Mouse (Mus musculus): Measurements from ENCODE around the gene Micall1.

- TF ChIP-seq POLR2A (IDR thresholded peaks at IDR 0.05; ENCODE audit: borderline replicate concordance, control insufficient read depth, low read depth, low read length), result no peak
- TF ChIP-seq CTCF (IDR thresholded peaks at IDR 0.05; ENCODE audit: control insufficient read depth, insufficient read depth, low read length), result no peak
These were observed 12.1 kb upstream of the Micall1 start for GRCm38 (mm10) chr15:79096556-79096955.

Measured in bone marrow, adult 2 months (tissue).